Mouse (Mus musculus): ENCODE results near the gene Pla2g2e.

- no peak for TF ChIP-seq POLR2A (IDR thresholded peaks at IDR 0.05; ENCODE audit: insufficient read depth, low read length)
- TF ChIP-seq CTCF (IDR thresholded peaks at IDR 0.05; ENCODE audit: low read depth, low read length): no peak
Measured at GRCm38 (mm10) chr4:138913141-138913787, 35.5 kb downstream of the Pla2g2e start.
